Mouse (Mus musculus) CD4-positive naive resting alpha-beta T cell, adult 76 days (primary cell): ENCODE results near the gene Abcb1a. TPM values are rescaled to one million over a fixed set of nuclear protein-coding genes. Genes with fewer than 3 reads are reported as not detected.

Source experiments
- total RNA-seq: library from RNA; stranded (reverse); gene quantifications from one replicate; pipeline ENCODE4 v1.2.4, GENCODE M21; 2023

Abcb1a gene
- 5.0 TPM for total RNA-seq

DNA sequence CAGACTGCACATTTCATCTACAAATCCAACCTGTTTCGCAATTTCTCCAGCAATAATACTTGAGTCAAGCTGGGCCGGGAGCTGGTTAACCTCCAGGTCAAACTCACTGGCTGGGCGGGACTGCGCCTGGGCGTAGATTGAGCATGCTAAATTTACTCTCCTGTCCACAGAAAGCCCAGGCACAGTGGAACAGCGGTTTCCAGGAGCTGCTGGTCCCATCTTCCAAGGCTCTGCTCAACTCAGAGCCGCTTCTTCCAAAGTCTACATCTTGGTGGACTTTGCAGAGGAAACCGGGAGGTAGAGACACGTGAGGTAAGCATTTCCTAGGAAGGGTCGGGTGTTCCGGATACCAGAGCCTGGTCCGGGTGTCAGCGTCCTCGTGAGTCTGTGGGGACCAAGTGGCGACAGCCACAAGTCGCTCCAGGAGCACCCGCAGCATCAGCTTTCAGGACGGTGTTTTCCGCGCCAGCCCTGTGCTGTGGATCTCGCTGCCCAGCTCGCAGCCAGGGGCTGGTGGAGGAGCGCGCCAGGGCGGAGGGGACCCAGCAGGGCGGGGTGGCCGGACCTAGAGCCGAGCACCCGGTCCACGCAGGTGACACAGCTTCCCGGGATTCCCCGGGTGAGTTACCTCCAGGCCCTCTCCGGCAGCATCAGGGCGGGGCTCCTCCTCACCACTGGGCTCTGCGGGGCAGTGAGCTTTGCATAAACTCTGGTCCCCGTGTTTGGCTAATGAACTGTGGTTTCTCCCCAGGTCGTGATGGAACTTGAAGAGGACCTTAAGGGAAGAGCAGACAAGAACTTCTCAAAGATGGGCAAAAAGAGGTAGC, at the start of gene Abcb1a:
Abcb1a (plus strand) TSS at position 167 of the 827 bp plus-strand sequence.

GRCm38 (mm10) chr5:8622596-8623231, 37.2 kb upstream of the Abcb1a start, which contains the start of gene Rundc3b:
Gene Rundc3b (minus strand): TSS chr5:8622952.

Other genes starting within 250 kb of the Abcb1a start
- 127 TPM for gene Dbf4, start 237.4 kb upstream of the Abcb1a start, total RNA-seq
- gene Slc25a40, start 237.2 kb upstream of the Abcb1a start, total RNA-seq = 23.6 TPM
- 20.2 TPM for gene Rundc3b, start 37.1 kb upstream of the Abcb1a start, total RNA-seq
- 17.7 TPM for gene Abcb1b, start 138.1 kb downstream of the Abcb1a start, total RNA-seq
- 1.1 TPM for gene Abcb4, start 233.6 kb downstream of the Abcb1a start, total RNA-seq